Mouse (Mus musculus) liver, adult 2 months (tissue): ENCODE measurements at regions not wholly inside any gene's neighbourhood (a gene's known extent, or its start where the extent isn't known, plus 50 kb on each side); places are given as distances from the start of the nearest gene placed in this dataset.

Experiments used
- CTCF ChIP-seq: fragments of 200-500 bp; IDR thresholded peaks from 2 replicates; pipeline ENCODE4 v1.5.1; 2011; ENCODE audit warnings: low read depth, low read length, control low read depth
- POLR2A ChIP-seq: fragments of 200-500 bp; IDR thresholded peaks from 2 replicates; pipeline ENCODE4 v1.6.1; 2011; ENCODE audit warnings: low read length, control low read depth; ENCODE audit not compliant: insufficient read depth; ENCODE audit errors: extremely low read depth

- TF ChIP-seq CTCF (no peak), POLR2A (no peak)
These were observed 58.8 kb upstream of the Elk3 start for GRCm38 (mm10) chr10:93369737-93370136.
